Mouse (Mus musculus) thymus, adult 2 months (tissue): Measurements from ENCODE around the gene Nampt. TPM values are rescaled to one million over a fixed set of nuclear protein-coding genes. Genes with fewer than 3 reads are reported as not detected.

ENCODE experiments used
- DNase-seq: peaks from one replicate; pipeline ENCODE4 v3.0.0; 2021
- H3K27ac ChIP-seq: fragments of 200-500 bp; 2 replicates; pipeline ENCODE4 v1.5.1; 2012; ENCODE audit warnings: low read length, control low read depth; ENCODE audit not compliant: control insufficient read depth, insufficient read depth
- H3K27me3 ChIP-seq: fragments of 200-500 bp; 2 replicates; pipeline ENCODE4 v1.6.1; 2012; ENCODE audit warnings: mild to moderate bottlenecking, low read length, moderate library complexity, mixed read lengths; ENCODE audit not compliant: control insufficient read depth, insufficient read depth
- H3K36me3 ChIP-seq: fragments of 200-500 bp; 2 replicates; pipeline ENCODE4 v1.6.1; 2012; ENCODE audit warnings: mild to moderate bottlenecking, low read length, moderate library complexity; ENCODE audit not compliant: control insufficient read depth, insufficient read depth
- H3K4me1 ChIP-seq: fragments of 200-500 bp; replicated peaks from 2 replicates; pipeline ENCODE4 v1.6.1; 2012; ENCODE audit warnings: low read length; ENCODE audit not compliant: control insufficient read depth, insufficient read depth
- H3K4me3 ChIP-seq: fragments of 200-500 bp; 2 replicates; pipeline ENCODE4 v1.5.1; 2012; ENCODE audit warnings: mild to moderate bottlenecking, low read length, control low read depth, moderate library complexity; ENCODE audit not compliant: control insufficient read depth, insufficient read depth
- CTCF ChIP-seq: fragments of 200-500 bp; IDR thresholded peaks from 2 replicates; pipeline ENCODE4 v1.5.1; 2012; ENCODE audit warnings: mild to moderate bottlenecking, control low read depth, low read length, moderate library complexity, borderline replicate concordance; ENCODE audit not compliant: control insufficient read depth, poor library complexity, insufficient read depth; ENCODE audit errors: extremely low read depth
- POLR2A ChIP-seq: fragments of 200-500 bp; IDR thresholded peaks from 2 replicates; pipeline ENCODE4 v1.6.1; 2012; ENCODE audit warnings: mild to moderate bottlenecking, low read length, control low read depth, moderate library complexity; ENCODE audit not compliant: control insufficient read depth, poor library complexity, insufficient read depth; ENCODE audit errors: extremely low read depth
- WGBS: fragments of 180-500 bp; shearing (Covaris S2); methylation state at CpG from one replicate; pipeline ENCODE4 v1.1.7; 2018; 5-methylcytosine and 5-hydroxymethylcytosine counted together
- polyA plus RNA-seq: library from polyadenylated mRNA; depleted of rRNA; stranded (reverse); fragments of >200 nt; gene quantifications from 2 replicates; pipeline ENCODE4 v1.2.3, GENCODE M21; 2012

Gene Nampt
- polyA plus RNA-seq, 1 experiment, result 16.7 TPM

DNA sequence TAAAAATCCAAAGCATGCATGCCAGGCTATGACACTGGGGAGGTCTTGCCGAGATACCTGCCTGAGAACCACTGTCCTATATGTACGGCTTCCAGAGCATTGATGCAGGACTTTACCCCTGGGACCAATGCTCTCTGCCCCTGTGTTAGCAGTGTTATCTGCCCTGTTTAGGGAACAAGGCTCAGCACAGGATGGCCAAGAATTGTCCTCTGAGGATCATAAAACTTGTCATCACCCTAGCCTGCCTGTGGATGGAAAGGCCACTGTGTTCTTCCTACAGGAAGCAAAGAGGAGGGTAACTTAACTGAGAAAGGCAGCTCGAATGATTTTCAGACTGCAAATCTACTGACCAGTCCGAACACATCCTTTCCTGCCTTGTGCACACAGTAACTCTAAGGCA lies 36.1 kb downstream of the Nampt start:
- peaks cover 5% of the 10 kb centered on the region; the same call in 1 of the 2 replicates for H3K36me3 ChIP-seq
- 87% methylated on average over 4 of the region's 4 CpGs for WGBS
- no peaks in the 10 kb centered on the region for H3K27me3 ChIP-seq
- H3K4me1 ChIP-seq, result no peaks in the 10 kb centered on the region
- H3K27ac ChIP-seq, result no peak overlapping the region
- no peak for TF ChIP-seq POLR2A
- TF ChIP-seq CTCF, result no peak
- no peak overlapping the region for H3K4me3 ChIP-seq
- DNase-seq, result no peak

DNA sequence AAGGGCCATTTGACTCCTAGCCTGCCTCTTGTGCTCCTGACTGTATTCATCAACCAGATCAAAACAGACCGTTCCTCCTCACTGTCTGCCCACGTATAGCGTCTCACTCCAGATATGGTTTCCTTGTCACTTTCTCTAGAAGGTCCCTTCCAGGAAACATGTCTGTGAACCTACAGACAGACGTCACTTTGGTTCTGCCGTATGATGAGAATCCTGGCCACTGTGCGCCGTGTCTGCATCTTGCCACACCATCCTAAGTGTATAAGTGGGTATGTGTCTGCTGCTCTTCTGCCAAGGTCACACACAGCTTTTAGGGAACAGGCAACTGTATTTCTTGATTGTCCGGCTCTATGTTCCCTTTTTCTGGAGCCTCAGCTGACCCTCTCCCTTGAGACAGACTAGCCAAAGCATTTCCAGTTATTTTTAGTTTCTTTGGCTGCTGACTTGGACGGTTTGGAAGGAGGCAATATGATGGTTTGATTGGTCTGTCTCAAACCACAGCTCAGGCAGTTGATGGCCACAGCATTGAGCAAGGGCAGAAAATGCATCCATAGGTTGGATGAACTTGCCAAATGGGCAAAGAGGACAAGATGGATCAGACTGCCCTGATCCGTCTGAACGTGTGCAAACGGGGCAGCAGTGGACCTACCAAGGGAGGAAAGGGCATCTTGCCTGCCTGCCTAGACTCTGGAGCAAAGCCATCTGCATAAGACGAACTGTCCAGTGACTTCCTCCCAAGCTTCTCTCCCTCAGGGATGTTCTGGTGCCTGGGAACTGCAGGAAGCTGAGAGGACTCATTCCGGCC lies 37.6 kb downstream of the Nampt start:
- H3K27ac ChIP-seq, result no peak overlapping the region
- no peaks in the 10 kb centered on the region; the same call in 1 of the 2 replicates for H3K36me3 ChIP-seq
- TF ChIP-seq POLR2A (no peak), CTCF (no peak)
- H3K4me1 ChIP-seq, result no peaks in the 10 kb centered on the region
- H3K4me3 ChIP-seq, result no peak overlapping the region
- 87% methylated on average over 14 of the region's 14 CpGs for WGBS
- DNase-seq, result no peak
- H3K27me3 ChIP-seq, result no peaks in the 10 kb centered on the region

DNA sequence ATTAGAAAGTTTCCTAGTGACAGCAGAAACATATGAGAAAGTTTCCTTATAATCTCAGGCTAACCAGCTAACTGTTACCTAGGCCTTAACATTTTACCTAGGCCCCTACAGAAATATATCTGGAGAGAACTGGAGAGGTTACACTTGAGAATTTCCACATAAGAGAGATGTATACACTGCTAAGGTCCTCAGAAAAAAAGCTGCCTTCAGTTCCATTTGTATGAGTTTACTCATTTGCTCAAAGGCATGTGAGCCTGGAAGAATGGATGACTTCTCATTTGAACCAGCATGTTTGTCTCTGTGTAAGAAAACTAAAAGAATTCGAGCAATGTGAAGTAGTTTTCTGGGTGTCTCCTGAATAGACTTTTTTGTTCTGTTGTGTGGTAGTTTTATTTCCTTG lies 39.1 kb downstream of the Nampt start:
- Histone ChIP-seq H3K36me3 (no peaks in the 10 kb centered on the region; the same call in 1 of the 2 replicates), H3K27me3 (no peaks in the 10 kb centered on the region), H3K27ac (no peak overlapping the region), H3K4me1 (no peaks in the 10 kb centered on the region), H3K4me3 (no peak overlapping the region)
- TF ChIP-seq CTCF, result no peak
- no peak for TF ChIP-seq POLR2A
- DNase-seq, result no peak
- 84% methylated on average over 1 of the region's 1 CpGs for WGBS

DNA sequence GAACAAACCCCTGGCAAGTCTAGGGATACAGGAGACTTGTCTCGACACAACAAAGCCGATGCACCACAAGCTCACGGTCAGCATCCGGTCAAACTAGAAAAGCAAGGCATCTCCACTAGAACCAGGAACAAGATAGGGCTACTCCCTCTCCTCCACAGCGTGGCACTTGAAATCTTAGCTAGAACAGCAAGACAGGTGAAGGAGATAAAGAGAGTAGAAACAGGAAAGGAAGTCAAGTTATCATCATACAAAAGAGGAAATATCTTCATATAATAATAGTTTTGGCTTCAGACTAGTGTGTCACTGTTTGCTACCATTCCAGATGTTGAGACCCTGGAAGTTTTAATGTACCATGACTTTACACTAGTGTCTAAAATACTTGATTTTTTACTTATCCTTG lies 41.5 kb downstream of the Nampt start:
- H3K36me3 ChIP-seq, result no peaks in the 10 kb centered on the region
- no peak overlapping the region for H3K4me3 ChIP-seq
- H3K27me3 ChIP-seq, result no peaks in the 10 kb centered on the region
- no peaks in the 10 kb centered on the region for H3K4me1 ChIP-seq
- no peak overlapping the region for H3K27ac ChIP-seq
- TF ChIP-seq CTCF (no peak), POLR2A (no peak)
- no peak for DNase-seq
- WGBS, result 90% methylated on average over 5 of the region's 5 CpGs

DNA sequence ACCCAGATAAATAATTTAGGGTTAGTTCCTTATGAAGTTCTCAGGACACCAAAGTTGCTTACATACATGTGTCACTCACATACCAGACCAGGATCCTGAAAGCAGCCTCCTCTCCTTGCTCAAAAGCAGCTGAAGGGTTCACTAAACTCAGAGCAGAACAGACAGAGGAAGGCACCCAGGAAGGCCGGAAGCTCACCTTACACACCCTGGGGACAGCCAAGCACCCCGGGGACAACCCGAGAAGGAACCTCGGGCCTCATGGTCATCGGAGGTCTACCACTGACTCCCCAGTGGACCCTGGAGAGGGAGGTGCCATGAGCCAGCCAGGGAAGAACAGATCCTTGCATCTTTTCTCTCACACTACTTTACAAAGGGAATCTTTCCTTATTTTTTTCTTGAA lies 51.5 kb downstream of the Nampt start:
- H3K27me3 ChIP-seq, result no peaks in the 10 kb centered on the region
- no peak for DNase-seq
- H3K4me1 ChIP-seq, result no peaks in the 10 kb centered on the region
- H3K4me3 ChIP-seq, result no peak overlapping the region
- TF ChIP-seq CTCF (no peak), POLR2A (no peak)
- no peaks in the 10 kb centered on the region for H3K36me3 ChIP-seq
- WGBS, result 96% methylated on average over 5 of the region's 5 CpGs
- no peak overlapping the region for H3K27ac ChIP-seq

DNA sequence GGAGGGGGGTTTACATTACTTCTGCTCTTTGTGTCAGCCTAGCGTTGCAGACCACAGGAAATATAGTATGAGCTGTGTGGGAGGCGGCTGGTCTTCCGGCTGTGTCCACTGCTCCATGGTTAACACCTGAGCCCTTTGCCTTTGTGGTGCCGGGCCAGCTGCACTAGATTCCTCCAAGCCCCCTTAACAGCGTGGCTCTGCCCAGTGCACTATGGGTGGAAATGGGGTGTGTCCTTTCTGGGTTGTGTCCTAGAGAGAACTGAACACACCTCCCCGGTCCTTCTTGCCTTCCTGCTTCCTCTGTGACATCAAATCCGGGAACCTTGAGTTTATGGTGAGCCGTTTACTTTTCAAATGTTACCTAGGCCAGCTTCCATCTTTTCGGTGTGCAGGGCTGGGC lies 58.2 kb downstream of the Nampt start:
- DNase-seq, result no peak
- H3K4me1 ChIP-seq, result no peaks in the 10 kb centered on the region
- no peaks in the 10 kb centered on the region for H3K36me3 ChIP-seq
- TF ChIP-seq CTCF (no peak), POLR2A (no peak)
- H3K27ac ChIP-seq, result no peak overlapping the region
- no peak overlapping the region for H3K4me3 ChIP-seq
- H3K27me3 ChIP-seq, result no peaks in the 10 kb centered on the region
- 86% methylated on average over 9 of the region's 9 CpGs for WGBS
